Mouse (Mus musculus): ENCODE measurements around the gene Fpgs. TPM values are rescaled to one million over a fixed set of nuclear protein-coding genes. Genes with fewer than 3 reads are reported as not detected.

Gene Fpgs
- polyA plus RNA-seq, 1 experiment from 2014 or later = 17.3 TPM

DNA sequence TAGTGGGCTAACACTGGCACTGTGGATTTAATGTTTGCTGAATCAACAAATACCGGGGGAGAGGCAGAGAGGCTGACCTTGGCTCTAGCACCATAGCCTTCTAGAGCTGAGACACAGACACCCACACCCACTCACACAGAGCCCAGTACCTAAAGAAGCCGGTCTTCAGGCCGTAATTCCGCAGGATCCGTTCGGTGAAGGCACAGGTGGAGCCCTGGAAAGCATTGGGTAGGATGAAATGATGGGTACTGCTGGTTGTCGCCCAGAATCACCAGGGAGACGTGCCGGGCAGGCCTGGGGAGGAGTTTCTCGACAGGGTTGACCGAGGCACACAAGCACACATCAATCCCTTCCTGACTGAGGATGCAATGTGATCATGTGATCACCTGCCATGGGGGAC is 12.9 kb downstream of the Fpgs start:
- no peak for ATAC-seq (ENCODE audit: low FRiP score, low read depth)
- no peaks in the 10 kb centered on the region for H3K27me3 ChIP-seq (replicated peaks)
- peaks cover 15% of the 10 kb centered on the region for H3K36me3 ChIP-seq
- WGBS = 89% methylated on average over 11 of the region's 11 CpGs
- H3K4me1 ChIP-seq = peaks cover 8% of the 10 kb centered on the region
- H3K4me2 ChIP-seq (replicated peaks) = no peak overlapping the region
- H3K27ac ChIP-seq = no peak overlapping the region
- H3K9me3 ChIP-seq = no peaks in the 10 kb centered on the region
- no peak overlapping the region for H3K9ac ChIP-seq
- no peak overlapping the region for H3K4me3 ChIP-seq

DNA sequence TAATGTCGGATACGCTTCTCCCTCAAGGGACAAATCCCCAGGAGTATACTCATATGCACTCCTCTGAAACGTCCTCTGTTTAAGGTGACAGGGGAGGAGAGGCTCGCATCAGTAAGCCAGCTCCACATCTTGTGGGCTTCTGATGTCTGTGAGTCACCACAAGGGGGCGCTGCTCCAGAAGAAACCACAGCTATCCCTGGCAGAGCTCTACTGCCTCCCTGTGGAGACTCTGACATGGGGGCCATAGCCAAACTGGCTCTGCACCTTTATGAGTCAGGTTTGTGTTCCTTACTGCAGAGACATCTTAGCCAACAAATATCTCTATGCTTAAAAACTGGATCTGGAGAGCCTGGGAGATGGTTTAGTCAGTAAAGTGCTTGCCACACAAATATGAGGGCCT is 14.5 kb downstream of the Fpgs start:
- H3K27me3 ChIP-seq (replicated peaks) = no peaks in the 10 kb centered on the region
- H3K4me1 ChIP-seq = peaks cover 8% of the 10 kb centered on the region
- no peak overlapping the region for H3K4me2 ChIP-seq (replicated peaks)
- 26% methylated on average over 5 of the region's 5 CpGs for WGBS
- H3K4me3 ChIP-seq = no peak overlapping the region
- peaks cover 31% of the 10 kb centered on the region for H3K36me3 ChIP-seq
- no peak overlapping the region for H3K9ac ChIP-seq
- H3K9me3 ChIP-seq = no peaks in the 10 kb centered on the region
- no peak for ATAC-seq (ENCODE audit: low FRiP score, low read depth)
- no peak overlapping the region for H3K27ac ChIP-seq

DNA sequence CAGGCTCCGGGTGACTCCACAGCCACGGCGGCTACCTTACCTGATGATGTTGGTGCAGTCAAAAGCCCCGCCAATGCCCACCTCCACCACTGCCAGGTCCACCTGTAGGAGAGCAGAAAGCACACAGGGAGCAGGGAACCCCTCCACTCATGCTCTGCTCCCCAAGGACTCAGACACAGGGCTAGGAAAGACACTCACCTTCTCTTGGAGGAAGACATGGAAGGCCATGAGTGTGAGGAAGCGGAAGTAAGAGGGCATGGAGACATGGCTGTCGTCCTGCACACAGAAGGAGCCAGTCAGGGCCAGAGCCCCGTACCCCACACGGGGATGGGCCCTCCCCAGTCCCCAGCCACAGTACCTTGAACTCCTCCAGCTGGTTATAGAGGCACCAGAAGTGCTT is 16.4 kb downstream of the Fpgs start:
- no peak for ATAC-seq (ENCODE audit: low FRiP score, low read depth)
- no peak overlapping the region for H3K4me3 ChIP-seq
- H3K27ac ChIP-seq = no peak overlapping the region
- no peaks in the 10 kb centered on the region for H3K27me3 ChIP-seq (replicated peaks)
- no peak overlapping the region for H3K9ac ChIP-seq
- no peaks in the 10 kb centered on the region for H3K4me1 ChIP-seq
- no peak overlapping the region for H3K4me2 ChIP-seq (replicated peaks)
- H3K36me3 ChIP-seq = peaks cover 47% of the 10 kb centered on the region
- H3K9me3 ChIP-seq = no peaks in the 10 kb centered on the region
- WGBS = 97% methylated on average over 8 of the region's 8 CpGs

DNA sequence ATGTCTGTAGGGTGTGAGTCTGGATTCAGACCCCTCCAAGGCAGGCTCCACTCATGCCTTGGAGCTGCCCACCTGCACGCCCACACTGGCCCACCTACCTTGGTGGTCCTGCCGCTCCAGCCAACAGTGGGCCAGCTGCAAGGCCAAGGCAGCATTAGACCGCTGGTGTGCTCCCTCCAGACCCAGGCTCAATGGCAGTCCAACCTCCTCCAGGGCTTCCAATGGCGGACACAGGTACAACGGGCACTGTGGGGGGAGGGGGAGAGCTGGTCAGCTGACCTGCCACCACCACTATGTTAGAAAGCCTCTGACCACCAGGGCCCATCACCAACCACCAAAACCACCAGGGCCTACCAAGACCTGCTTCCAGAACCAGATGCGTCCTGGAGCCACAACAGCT is 17.3 kb downstream of the Fpgs start:
- WGBS = 96% methylated on average over 6 of the region's 6 CpGs
- Histone ChIP-seq H3K4me2 (replicated peaks) (no peak overlapping the region), H3K27ac (no peak overlapping the region), H3K4me1 (peaks cover 4% of the 10 kb centered on the region; the same call in 1 of the 2 replicates), H3K27me3 (replicated peaks) (no peaks in the 10 kb centered on the region), H3K4me3 (no peak overlapping the region), H3K9ac (no peak overlapping the region), H3K36me3 (peaks cover 47% of the 10 kb centered on the region), H3K9me3 (no peaks in the 10 kb centered on the region)
- no peak for ATAC-seq (ENCODE audit: low FRiP score, low read depth)

DNA sequence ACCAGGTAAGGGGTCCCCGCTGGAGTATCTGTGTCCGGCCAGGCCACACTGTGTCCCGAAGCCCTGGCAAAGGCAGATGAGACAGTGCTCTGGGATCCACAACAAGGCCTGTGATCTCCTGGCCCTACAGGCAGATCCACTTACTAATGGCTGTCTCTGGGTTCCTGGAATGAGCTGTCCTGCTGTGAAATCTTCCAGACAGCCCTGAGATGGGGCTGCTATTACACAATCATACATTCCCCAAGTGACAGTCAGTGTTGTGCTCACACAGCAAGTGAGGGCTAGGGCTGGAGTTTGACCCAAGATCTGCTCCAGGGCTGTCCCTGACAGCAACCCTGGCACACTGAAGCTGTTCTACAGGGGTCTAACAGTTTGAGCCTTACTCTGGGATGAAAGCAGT is 18.1 kb downstream of the Fpgs start:
- Histone ChIP-seq H3K27me3 (replicated peaks) (no peaks in the 10 kb centered on the region), H3K9ac (no peak overlapping the region), H3K4me1 (peaks cover 5% of the 10 kb centered on the region; the same call in 1 of the 2 replicates), H3K27ac (no peak overlapping the region), H3K4me2 (replicated peaks) (no peak overlapping the region), H3K4me3 (no peak overlapping the region), H3K9me3 (no peaks in the 10 kb centered on the region), H3K36me3 (peaks cover 47% of the 10 kb centered on the region)
- 94% methylated on average over 3 of the region's 3 CpGs for WGBS
- ATAC-seq (ENCODE audit: low FRiP score, low read depth) = no peak

DNA sequence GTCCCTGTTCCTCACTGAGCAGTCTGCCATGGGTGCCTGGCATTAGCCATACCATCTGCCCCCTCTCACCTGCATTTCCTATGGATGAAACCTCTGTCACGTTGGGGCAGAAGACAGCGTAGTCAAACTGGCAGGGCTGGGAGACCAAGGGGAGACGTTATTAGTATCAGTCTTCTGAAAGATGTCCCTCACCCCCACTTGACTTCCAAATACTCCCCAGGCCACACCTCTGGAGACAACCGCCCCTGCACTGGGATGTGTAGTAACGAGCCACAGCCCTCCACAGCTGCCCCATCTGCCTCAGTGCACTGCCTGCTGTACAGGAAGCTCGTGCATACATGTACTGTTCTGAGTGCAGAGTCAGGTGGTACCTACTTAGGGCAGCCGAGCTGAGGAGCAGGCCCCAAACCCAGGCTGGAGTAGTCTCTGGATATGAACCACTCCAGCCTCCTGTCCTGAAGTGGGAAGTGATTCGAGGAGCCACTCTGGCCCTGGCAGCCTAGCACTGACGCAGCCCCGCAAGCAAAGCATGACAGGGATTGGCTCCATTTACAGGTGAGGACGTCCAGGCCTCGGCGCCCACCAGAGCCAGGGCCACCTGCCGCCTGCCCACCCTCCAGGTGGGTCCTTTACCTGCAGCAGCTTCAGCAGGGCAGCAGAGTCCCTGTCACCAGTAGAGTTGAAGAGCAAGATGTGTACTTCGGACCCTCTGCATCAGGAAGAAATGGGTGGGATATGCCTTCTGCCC is 19.1 kb downstream of the Fpgs start:
- Histone ChIP-seq H3K9me3 (no peaks in the 10 kb centered on the region), H3K4me2 (replicated peaks) (no peak overlapping the region), H3K27ac (no peak overlapping the region), H3K36me3 (peaks cover 47% of the 10 kb centered on the region), H3K4me3 (no peak overlapping the region), H3K9ac (no peak overlapping the region), H3K27me3 (replicated peaks) (no peaks in the 10 kb centered on the region), H3K4me1 (peaks cover 5% of the 10 kb centered on the region; the same call in 1 of the 2 replicates)
- ATAC-seq (ENCODE audit: low FRiP score, low read depth) = no peak
- 93% methylated on average over 15 of the region's 15 CpGs for WGBS

DNA sequence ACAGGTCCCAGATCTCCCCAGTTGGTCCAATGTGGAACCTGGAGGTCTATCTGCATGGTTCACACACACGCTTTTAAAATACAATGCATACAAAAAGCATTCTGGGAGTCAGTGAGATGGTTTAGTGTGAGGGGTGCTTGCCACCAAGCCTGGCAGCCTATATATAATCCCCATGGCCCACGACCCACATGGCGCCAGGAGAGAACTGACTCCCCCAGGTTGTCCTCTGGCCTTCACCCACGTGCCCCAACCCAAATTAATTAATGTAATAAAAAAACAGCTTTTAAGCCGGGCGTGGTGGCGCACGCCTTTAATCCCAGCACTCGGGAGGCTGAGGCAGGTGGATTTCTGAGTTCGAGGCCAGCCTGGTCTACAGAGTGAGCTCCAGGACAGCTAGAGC is 20.2 kb downstream of the Fpgs start:
- Histone ChIP-seq H3K27me3 (replicated peaks) (no peaks in the 10 kb centered on the region), H3K4me1 (peaks cover 5% of the 10 kb centered on the region; the same call in 1 of the 2 replicates), H3K4me2 (replicated peaks) (no peak overlapping the region), H3K36me3 (peaks cover 47% of the 10 kb centered on the region), H3K27ac (no peak overlapping the region), H3K9ac (no peak overlapping the region), H3K4me3 (no peak overlapping the region), H3K9me3 (no peaks in the 10 kb centered on the region)
- WGBS = 91% methylated on average over 10 of the region's 10 CpGs
- ATAC-seq (ENCODE audit: low FRiP score, low read depth) = no peak

DNA sequence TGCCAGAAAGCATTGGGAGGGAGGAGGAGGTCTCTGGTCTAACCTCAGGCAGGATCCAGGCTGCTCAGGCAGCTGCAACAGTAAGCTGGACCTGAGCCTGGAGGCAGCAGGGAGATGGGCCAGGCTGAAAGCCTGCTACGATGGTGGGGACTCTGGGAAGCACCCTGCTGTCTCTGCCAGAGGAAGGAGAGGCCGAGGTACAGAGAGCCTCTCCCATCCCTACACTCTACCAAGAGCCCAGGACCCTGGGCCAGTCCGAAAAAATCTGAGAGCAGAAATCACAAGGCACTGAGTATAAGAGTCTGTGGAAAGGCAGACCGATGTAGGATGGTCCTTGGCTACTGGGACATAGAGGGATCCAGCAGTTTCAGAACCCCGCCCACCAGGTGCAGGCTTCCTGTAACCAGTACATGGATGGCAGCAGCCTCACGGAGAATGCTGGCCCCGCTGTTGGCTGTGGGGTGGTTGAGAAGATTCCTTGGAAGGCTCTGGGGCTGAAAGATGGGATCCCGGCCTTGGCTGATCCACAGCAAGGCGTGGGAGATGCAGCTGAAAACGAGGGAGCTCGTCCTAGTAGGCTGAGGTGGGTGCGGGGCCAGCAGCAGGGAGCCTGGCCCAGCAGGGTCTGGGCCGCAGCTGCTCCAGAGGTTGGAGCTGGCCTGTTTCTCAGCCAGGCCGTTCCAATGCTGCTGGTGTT is 21.1 kb downstream of the Fpgs start:
- H3K4me2 ChIP-seq (replicated peaks) = no peak overlapping the region
- 83% methylated on average over 14 of the region's 14 CpGs for WGBS
- H3K27ac ChIP-seq = no peak overlapping the region
- H3K36me3 ChIP-seq = peaks cover 47% of the 10 kb centered on the region
- ATAC-seq (ENCODE audit: low FRiP score, low read depth) = no peak
- no peak overlapping the region for H3K4me3 ChIP-seq
- H3K9ac ChIP-seq = no peak overlapping the region
- no peaks in the 10 kb centered on the region for H3K27me3 ChIP-seq (replicated peaks)
- H3K4me1 ChIP-seq = peaks cover 5% of the 10 kb centered on the region; the same call in 1 of the 2 replicates
- H3K9me3 ChIP-seq = no peaks in the 10 kb centered on the region

DNA sequence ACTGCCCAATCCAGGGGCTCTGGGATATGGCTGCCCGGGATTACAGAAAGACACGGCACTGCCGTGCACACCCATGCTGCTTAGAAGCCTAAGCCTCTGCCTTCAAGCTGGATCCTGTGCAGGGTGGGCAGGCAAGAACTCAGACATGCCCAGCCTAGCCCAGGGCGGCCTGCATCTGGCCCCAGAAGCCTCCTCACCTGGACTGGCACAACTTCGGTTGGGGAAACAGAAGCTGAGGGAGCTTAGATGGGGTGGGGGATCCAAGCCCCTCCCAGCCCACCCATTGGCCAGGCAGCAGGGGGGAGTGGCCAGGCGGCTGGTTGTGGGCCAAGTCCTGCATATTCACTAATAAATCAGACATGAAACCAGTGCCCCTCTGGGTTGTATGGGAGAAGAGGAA is 22.2 kb downstream of the Fpgs start:
- no peak overlapping the region for H3K4me3 ChIP-seq
- H3K27me3 ChIP-seq (replicated peaks) = no peaks in the 10 kb centered on the region
- H3K9me3 ChIP-seq = no peaks in the 10 kb centered on the region
- peaks cover 5% of the 10 kb centered on the region; the same call in 1 of the 2 replicates for H3K4me1 ChIP-seq
- no peak overlapping the region for H3K9ac ChIP-seq
- ATAC-seq (ENCODE audit: low FRiP score, low read depth) = no peak
- H3K36me3 ChIP-seq = peaks cover 39% of the 10 kb centered on the region
- H3K27ac ChIP-seq = no peak overlapping the region
- 73% methylated on average over 6 of the region's 6 CpGs for WGBS
- no peak overlapping the region for H3K4me2 ChIP-seq (replicated peaks)

DNA sequence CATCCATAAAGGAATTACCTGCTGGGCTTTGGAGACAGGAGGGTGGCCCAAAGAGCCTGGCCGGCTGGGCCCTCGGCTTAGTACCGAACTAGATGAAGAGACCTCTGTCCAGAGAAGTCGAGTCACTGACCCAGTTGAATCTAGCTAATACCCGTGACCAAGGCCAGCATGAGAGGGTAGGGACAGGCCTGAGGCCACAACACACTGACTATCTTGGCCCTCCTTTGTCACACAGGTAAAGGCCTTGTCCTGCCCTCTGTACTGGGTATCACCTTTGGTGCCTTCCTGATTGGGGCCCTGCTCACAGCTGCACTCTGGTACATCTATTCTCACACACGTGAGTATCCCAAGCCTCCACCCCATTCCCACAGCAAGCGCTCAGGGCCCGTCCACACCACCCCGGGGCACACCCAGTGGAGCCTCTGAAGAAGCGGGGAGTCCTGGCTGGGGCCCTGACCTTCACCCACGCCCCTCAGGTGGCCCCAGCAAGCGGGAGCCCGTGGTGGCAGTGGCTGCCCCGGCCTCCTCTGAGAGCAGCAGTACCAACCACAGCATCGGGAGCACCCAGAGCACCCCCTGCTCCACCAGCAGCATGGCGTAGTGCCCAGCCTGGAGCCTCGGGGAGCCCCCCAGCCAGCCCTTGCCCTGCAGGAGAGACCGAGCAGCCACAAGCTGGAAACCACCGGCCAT is 22.8 kb downstream of the Fpgs start:
- H3K9me3 ChIP-seq = no peaks in the 10 kb centered on the region
- no peak overlapping the region for H3K4me3 ChIP-seq
- 90% methylated on average over 19 of the region's 19 CpGs for WGBS
- no peak overlapping the region for H3K4me2 ChIP-seq (replicated peaks)
- no peaks in the 10 kb centered on the region for H3K27me3 ChIP-seq (replicated peaks)
- H3K36me3 ChIP-seq = peaks cover 32% of the 10 kb centered on the region
- H3K27ac ChIP-seq = no peak overlapping the region
- no peak overlapping the region for H3K9ac ChIP-seq
- no peak for ATAC-seq (ENCODE audit: low FRiP score, low read depth)
- H3K4me1 ChIP-seq = peaks cover 5% of the 10 kb centered on the region; the same call in 1 of the 2 replicates

DNA sequence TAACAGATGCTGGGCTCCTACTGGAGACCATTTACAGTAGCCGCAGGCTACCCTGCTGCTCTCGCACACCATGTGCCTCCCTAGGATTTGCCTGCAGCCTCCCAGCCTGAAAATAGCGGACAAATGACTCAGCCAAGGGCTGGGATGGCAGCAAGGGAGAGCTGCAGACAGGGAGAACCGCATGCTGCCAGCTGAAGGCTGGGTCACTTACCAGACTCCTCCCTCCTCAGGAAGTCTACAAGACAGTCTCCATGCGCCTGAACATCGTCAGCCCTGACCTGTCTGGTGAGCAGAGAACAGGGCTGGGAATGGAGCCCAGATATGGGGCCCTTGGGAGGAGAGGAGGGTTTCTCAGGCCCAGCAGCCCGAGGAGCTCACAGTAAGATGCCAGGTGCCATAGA is 23.9 kb downstream of the Fpgs start:
- Histone ChIP-seq H3K27me3 (replicated peaks) (no peaks in the 10 kb centered on the region), H3K9me3 (no peaks in the 10 kb centered on the region), H3K9ac (0 out of 2 replicates have a peak overlapping the region, but pooled peaks have one; percentile 4), H3K4me2 (replicated peaks) (no peak overlapping the region), H3K4me3 (no peak overlapping the region), H3K36me3 (peaks cover 22% of the 10 kb centered on the region), H3K27ac (no peak overlapping the region), H3K4me1 (peaks cover 5% of the 10 kb centered on the region; the same call in 1 of the 2 replicates)
- 58% methylated on average over 7 of the region's 7 CpGs for WGBS
- ATAC-seq (ENCODE audit: low FRiP score, low read depth) = no peak

DNA sequence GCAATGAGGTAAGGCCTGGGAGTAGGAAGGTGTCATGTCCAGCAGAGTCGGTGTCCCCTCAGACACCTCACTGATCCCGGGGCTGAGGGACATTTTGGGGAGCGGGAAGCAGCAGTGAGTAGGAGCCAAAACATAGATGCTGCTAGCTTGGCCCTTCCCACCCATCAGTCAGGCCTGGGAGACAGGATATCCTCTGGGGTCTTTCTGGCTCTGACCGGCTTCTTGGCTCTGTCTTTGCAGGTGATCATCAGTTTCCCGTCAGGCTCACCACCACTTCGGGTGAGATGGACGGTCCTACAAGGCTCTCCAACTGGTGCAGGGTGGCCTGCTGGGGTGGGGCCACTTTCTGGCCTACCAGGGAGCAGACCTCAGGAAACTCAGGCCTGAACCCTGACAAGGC is 26.3 kb downstream of the Fpgs start:
- no peak overlapping the region for H3K4me2 ChIP-seq (replicated peaks)
- H3K4me3 ChIP-seq = no peak overlapping the region
- no peaks in the 10 kb centered on the region for H3K27me3 ChIP-seq (replicated peaks)
- no peaks in the 10 kb centered on the region for H3K36me3 ChIP-seq
- H3K9ac ChIP-seq = no peak overlapping the region
- ATAC-seq (ENCODE audit: low FRiP score, low read depth) = no peak
- 94% methylated on average over 7 of the region's 7 CpGs for WGBS
- H3K9me3 ChIP-seq = no peaks in the 10 kb centered on the region
- H3K27ac ChIP-seq = no peak overlapping the region
- peaks cover 5% of the 10 kb centered on the region; the same call in 1 of the 2 replicates for H3K4me1 ChIP-seq
